Mouse (Mus musculus): Measurements from ENCODE around the gene Zfp617. TPM values are rescaled to one million over a fixed set of nuclear protein-coding genes. Genes with fewer than 3 reads are reported as not detected.
"Not testable (repeated sequence)": the region's sequence is repeated elsewhere in the genome, so short reads cannot be mapped to it uniquely, and the experiment has no call there.

Gene Zfp617
- polyA plus RNA-seq (2015; fragmentation: Nextera tagmentation; extraction: Ambion mirVana): 4.1 and 5.2 TPM in 2 replicates

DNA sequence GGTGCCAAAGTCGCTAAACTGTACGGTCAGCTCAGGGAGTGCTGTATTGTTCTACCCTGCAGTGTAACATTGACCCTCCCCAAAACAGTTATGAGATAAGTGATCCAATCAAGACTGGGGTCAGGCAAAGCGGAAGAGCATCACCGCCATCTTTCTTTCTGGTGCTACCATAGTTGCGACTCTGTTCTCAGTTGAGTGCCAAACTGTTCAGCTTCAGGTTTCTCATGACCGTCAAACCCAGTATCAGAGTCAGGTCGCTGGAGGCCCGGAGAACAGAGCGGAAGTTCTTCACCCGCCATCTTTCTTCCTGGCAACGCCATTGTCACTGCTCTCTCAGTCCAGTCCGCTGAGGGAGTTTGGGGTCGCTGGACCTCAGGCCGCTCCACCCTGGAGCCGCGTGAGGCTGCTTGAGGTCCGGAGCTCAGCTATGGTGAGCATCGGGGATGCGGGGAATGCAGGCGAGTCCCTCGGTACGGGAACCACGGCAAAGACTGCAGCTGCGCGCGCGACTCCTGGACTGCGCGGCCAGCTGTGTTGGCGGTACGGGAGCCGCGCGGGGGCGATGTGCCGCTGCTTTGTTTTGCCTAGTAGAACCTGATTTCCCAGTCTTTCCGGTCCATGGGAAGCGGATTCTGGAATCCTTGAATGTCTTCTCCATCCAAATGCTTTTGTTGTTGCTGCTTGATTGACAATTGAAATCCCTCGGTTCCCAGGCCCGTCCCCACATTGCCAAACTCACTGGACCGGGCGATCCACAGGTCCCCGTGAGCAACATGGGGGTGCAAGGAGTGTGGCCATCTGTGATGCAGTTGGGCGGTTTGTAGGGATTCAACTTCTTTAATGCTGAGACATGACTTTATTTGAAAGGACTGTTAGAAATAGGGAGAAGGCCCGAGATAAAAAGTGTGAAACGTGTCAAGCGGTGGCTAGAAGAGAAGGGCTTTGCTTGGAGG, at the start of gene Zfp617, which contains the start of gene Zfp882:
Zfp617 (plus strand) TSS at position 327 of the 953 bp plus-strand sequence.
Zfp882 (plus strand) TSS at position 300 of the 953 bp plus-strand sequence.
- no peaks in the 10 kb centered on the region for H3K4me1 ChIP-seq (ENCODE audit: insufficient read depth)
- H3K4me3 ChIP-seq (ENCODE audit: low read depth, low read length): peak within 1 kb of the TSS; percentile 71
- DNase-seq (peak; percentile 86), ATAC-seq (peak; percentile 94)
- 0 out of 2 replicates have a peak, but pooled peaks cover 1% of the 10 kb centered on the region for H3K36me3 ChIP-seq (replicated peaks; ENCODE audit: insufficient read depth, low read length)
- WGBS (ENCODE audit: insufficient replicate concordance): 13% methylated on average over 47 of the region's 47 CpGs
- H3K9ac ChIP-seq (replicated peaks): peak within 1 kb of the TSS; percentile 79
- H3K27ac ChIP-seq (ENCODE audit: low read depth): peak within 1 kb of the TSS; percentile 86
- no peaks in the 10 kb centered on the region for H3K9me3 ChIP-seq (ENCODE audit: low read length)
- no peaks in the 10 kb centered on the region for H3K27me3 ChIP-seq (ENCODE audit: insufficient read depth, low read length)
- peak within 1 kb of the TSS; percentile 76 for H3K4me2 ChIP-seq (ENCODE audit: low read depth, low read length)
- peak; percentile 81 for TF ChIP-seq CTCF (IDR thresholded peaks at IDR 0.05; ENCODE audit: low read depth)
- TF ChIP-seq EP300 (IDR thresholded peaks at IDR 0.05; ENCODE audit: low read depth): no peak; the same call in 1 of the 2 replicates

- DNase-seq; H3K4me2 ChIP-seq (ENCODE audit: low read depth, low read length); H3K36me3 ChIP-seq (replicated peaks; ENCODE audit: insufficient read depth, low read length); H3K27ac ChIP-seq (ENCODE audit: low read depth); H3K4me1 ChIP-seq (ENCODE audit: insufficient read depth); ATAC-seq; H3K9ac ChIP-seq (replicated peaks); H3K4me3 ChIP-seq (ENCODE audit: low read depth, low read length); H3K27me3 ChIP-seq (ENCODE audit: insufficient read depth, low read length); H3K9me3 ChIP-seq (ENCODE audit: low read length): not testable (repeated sequence)
- WGBS (ENCODE audit: insufficient replicate concordance): 67% methylated on average over 1 of the region's 1 CpGs
Observed at GRCm38 (mm10) chr8:71861551-71861950, 46.9 kb upstream of the Zfp617 start.

GRCm38 (mm10) chr8:71862038-71862437, 46.4 kb upstream of the Zfp617 start:
- DNase-seq; H3K4me3 ChIP-seq (ENCODE audit: low read depth, low read length); H3K4me1 ChIP-seq (ENCODE audit: insufficient read depth); H3K36me3 ChIP-seq (replicated peaks; ENCODE audit: insufficient read depth, low read length); ATAC-seq; H3K4me2 ChIP-seq (ENCODE audit: low read depth, low read length); H3K9ac ChIP-seq (replicated peaks); H3K9me3 ChIP-seq (ENCODE audit: low read length); H3K27ac ChIP-seq (ENCODE audit: low read depth); H3K27me3 ChIP-seq (ENCODE audit: insufficient read depth, low read length): not testable (repeated sequence)

DNA sequence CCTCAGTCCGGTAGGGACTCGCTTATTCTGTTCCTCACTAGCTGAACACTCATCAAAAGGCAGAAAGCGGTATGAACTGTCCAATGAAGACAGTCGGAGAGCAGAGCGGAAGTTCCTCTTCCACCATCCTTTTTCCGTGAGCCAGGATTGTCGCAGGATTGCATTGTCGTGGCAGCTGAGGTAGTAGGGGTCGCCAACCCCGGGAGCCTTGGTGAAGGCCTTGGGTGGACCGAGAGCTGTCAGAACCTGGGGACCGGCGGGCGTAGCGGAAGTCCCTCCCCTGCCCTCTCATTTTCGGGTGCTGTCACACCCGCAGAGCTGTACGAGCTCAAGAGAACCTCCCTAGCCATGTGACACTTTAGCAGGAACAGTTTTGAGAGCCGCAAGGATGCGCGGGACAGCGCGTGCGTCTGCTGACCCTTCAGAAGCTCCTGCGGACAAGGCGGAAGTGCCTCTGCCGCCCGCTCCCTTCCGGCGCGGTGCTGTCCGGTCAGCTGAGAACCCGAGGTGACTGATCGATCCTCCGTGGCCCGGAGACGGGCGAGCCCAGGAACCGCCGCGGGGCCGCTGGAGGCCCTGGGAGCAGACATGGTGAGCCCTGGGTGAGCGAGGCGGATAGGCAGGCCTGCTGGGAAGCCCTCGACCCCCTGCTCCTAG, 26.7 kb upstream of the Zfp617 start, which contains the start of gene Zfp709:
Zfp709 (plus strand) TSS at position 402 of the 657 bp plus-strand sequence.
- ATAC-seq: peak; percentile 93
- WGBS (ENCODE audit: insufficient replicate concordance): 3% methylated on average over 44 of the region's 45 CpGs
- no peak for TF ChIP-seq EP300 (IDR thresholded peaks at IDR 0.05; ENCODE audit: low read depth)
- Histone ChIP-seq H3K9me3 (ENCODE audit: low read length) (peaks cover 17% of the 10 kb centered on the region), H3K4me3 (ENCODE audit: low read depth, low read length) (peak within 1 kb of the TSS; percentile 82), H3K27ac (ENCODE audit: low read depth) (peak within 1 kb of the TSS; percentile 82), H3K4me2 (ENCODE audit: low read depth, low read length) (peak within 1 kb of the TSS; percentile 97), H3K36me3 (replicated peaks; ENCODE audit: insufficient read depth, low read length) (peaks cover 4% of the 10 kb centered on the region; the same call in 1 of the 2 replicates), H3K27me3 (ENCODE audit: insufficient read depth, low read length) (no peaks in the 10 kb centered on the region), H3K9ac (replicated peaks) (peak within 1 kb of the TSS; percentile 89), H3K4me1 (ENCODE audit: insufficient read depth) (peaks cover 10% of the 10 kb centered on the region)
- peak; percentile 76 for DNase-seq

DNA sequence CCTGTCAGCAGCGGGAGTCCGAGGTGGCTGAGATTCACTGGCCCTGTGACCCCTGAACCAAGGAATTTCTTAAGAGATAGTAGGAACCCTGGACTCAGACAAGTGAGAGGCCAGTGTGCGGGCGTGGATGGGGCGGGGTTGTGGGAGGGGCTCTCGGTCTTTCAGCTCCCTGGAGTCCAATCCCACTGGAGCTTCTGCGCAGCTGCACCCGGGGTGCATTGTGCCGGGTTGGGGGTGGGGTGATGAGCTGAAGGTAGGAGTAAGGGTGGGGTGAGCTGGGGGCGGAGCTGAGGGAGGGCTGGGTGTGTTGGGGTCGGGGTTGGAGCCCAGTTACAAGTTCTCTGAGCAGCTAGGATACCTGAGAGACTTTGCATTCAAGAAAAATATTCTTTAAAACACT, 7.8 kb upstream of the Zfp617 start:
- not testable (repeated sequence) for H3K4me2 ChIP-seq (ENCODE audit: low read depth, low read length); H3K27ac ChIP-seq (ENCODE audit: low read depth); H3K9me3 ChIP-seq (ENCODE audit: low read length); H3K36me3 ChIP-seq (replicated peaks; ENCODE audit: insufficient read depth, low read length); ATAC-seq; H3K9ac ChIP-seq (replicated peaks); DNase-seq; H3K4me3 ChIP-seq (ENCODE audit: low read depth, low read length); H3K4me1 ChIP-seq (ENCODE audit: insufficient read depth); H3K27me3 ChIP-seq (ENCODE audit: insufficient read depth, low read length)
- WGBS (ENCODE audit: insufficient replicate concordance): 59% methylated on average over 11 of the region's 11 CpGs

DNA sequence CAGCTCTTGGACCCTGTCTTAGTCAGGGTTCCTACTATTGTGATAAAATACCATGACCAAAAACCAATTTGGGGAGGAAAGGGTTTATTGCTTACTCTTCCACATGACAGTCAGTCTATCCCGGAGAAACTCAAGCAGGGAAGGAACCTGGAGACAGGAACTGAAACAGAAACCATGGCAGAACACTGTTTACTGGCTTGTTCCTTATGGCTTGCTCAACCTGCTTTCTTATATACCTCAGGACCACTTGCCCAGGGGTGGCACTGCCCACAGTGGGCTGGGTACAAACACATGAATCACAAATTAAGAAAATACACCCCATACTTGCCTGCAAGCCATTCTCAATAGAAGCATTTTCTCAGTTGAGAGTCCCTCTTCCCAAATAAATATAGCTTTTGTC, 5.4 kb upstream of the Zfp617 start:
- DNase-seq; H3K27me3 ChIP-seq (ENCODE audit: insufficient read depth, low read length); H3K9ac ChIP-seq (replicated peaks); H3K9me3 ChIP-seq (ENCODE audit: low read length); H3K4me2 ChIP-seq (ENCODE audit: low read depth, low read length); H3K4me3 ChIP-seq (ENCODE audit: low read depth, low read length); H3K36me3 ChIP-seq (replicated peaks; ENCODE audit: insufficient read depth, low read length); ATAC-seq; H3K4me1 ChIP-seq (ENCODE audit: insufficient read depth); H3K27ac ChIP-seq (ENCODE audit: low read depth): not testable (repeated sequence)
- WGBS (ENCODE audit: insufficient replicate concordance): 23% methylated on average over 1 of the region's 1 CpGs

Measured in liver, postnatal 0 days (tissue).